Mouse (Mus musculus) heart, adult 8-10 months (tissue): ENCODE measurements around the gene Cdc37. TPM values are rescaled to one million over a fixed set of nuclear protein-coding genes. Genes with fewer than 3 reads are reported as not detected.
"Not testable (repeated sequence)": the region's sequence is repeated elsewhere in the genome, so short reads cannot be mapped to it uniquely, and the experiment has no call there.

Experiments
- DNase-seq: peaks from one replicate; pipeline ENCODE4 v3.0.0; 2022; ENCODE audit warnings: low spot score
- total RNA-seq, 4 experiments: library from RNA; stranded (reverse); gene quantifications; 2 replicates each; pipeline ENCODE4 v1.2.4; 2022

Gene Cdc37
- 100 to 1,000 TPM; 138 to 170 (median 157) TPM for total RNA-seq

GRCm38 (mm10) chr9:21149654-21150419 is at the start of gene Cdc37:
Gene Cdc37, minus strand, starts transcription at chr9:21149982.
- peak; percentile 90 for DNase-seq

DNA sequence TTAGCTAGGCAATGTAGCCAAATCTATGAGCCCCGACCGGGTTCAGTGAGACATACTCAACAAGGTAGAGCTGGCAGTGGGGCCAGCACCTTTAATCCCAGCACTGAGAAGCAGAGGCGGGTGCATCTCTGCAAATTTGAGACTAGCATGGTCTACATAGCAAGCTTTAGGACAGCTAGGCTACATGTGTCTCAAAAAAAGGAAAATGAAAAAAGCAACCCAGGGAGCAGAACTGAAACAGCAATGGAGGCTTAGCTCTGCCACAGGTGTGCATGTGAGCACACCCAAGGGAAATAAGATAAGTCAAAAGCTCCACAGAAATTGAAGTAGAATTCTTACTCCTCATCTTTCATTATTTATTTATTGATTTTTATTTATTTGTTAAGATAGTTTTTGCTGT is 49.2 kb upstream of the Cdc37 start:
- no peak for DNase-seq

GRCm38 (mm10) chr9:21197981-21198380 is 48.2 kb upstream of the Cdc37 start:
- no peak for DNase-seq

DNA sequence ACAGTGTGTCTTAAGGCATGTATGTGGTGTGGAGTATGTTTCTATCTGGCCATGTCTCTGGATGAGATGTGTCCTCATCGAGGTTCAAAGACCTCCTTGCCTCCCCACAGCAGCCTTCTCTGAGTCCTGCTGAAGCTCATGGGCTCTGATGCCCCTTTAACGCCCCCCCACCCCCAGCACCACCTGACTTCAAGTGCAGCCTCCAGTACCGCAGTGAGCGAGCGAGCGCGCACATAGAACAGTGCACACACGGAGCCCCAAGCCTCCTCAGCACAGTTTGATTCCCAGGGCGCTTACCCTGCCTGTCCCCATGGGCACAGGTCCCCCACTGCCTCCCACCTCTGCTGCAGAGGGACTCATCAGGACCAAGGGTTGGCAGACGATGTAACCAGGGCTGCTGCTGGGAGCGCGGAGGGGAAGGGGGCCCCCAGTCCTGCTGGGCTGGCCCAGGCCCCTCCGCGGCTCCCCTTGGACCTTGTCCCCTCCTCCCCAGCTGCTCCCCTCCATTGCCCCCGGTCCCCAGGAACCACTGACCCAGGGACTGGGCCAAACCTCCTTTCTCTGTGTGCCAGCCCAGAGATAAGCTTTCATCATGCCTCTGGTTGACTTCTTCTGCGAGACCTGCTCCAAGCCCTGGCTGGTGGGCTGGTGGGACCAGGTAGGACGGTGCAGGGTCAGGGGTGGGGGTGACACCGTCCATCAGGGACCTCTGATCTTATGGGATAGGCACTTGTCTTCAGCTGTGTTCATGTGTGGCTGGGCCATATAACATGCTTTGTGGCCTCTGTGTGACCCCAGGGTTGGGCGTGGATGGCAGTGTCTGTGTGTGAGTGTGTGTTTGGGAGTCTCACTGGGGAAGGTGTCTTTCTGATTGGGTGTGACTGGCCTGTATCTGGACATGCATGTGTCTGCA is 47.0 kb upstream of the Cdc37 start:
- DNase-seq = no peak

GRCm38 (mm10) chr9:21195736-21196505 is 46.1 kb upstream of the Cdc37 start:
- not testable (repeated sequence) for DNase-seq

GRCm38 (mm10) chr9:21194787-21195493 is 45.2 kb upstream of the Cdc37 start:
- DNase-seq = no peak

GRCm38 (mm10) chr9:21193786-21194185 is 44.0 kb upstream of the Cdc37 start:
- no peak for DNase-seq

- DNase-seq = no peak
Measured at GRCm38 (mm10) chr9:21190670-21191069, 40.9 kb upstream of the Cdc37 start.

DNA sequence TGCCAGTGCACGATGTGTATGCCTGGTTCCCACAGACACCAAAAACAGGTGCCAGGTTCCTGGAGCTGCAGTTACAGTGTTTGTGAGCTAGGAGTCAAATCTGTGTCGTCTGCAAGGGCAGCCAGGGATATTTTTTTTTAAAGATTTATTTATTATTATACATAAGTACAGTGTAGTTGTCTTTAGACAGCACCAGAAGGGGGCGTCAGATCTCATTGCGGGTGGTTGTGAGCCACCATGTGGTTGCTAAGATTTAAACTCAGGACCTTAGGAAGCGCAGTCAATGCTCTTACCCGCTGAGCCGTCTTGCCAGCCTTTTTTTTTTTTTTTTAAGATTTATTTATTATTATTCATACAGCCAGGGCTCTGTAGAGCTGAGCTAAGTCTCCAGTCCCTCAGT is 40.1 kb upstream of the Cdc37 start:
- DNase-seq = no peak

DNA sequence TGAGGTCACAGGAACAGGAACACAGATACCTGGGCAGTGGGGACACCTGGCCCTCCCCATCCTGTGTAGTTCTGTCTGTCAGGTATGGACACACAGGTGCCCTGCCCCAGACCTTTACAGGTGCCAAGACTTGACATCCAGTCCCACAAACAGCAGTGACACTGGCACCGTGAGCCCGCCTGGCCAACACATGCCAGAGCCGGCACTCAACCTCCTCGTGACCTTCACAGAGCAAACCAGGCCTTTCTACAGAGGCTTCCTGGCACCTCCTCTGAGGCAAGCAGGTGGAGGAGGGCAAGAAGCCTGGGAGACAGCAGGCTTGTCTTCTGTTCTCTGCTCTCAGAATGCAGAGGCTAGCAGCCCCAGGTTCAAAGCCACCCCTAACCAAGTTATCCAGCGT is 35.7 kb upstream of the Cdc37 start:
- DNase-seq = no peak

GRCm38 (mm10) chr9:21184733-21185132 is 35.0 kb upstream of the Cdc37 start:
- DNase-seq = peak; percentile 53

DNA sequence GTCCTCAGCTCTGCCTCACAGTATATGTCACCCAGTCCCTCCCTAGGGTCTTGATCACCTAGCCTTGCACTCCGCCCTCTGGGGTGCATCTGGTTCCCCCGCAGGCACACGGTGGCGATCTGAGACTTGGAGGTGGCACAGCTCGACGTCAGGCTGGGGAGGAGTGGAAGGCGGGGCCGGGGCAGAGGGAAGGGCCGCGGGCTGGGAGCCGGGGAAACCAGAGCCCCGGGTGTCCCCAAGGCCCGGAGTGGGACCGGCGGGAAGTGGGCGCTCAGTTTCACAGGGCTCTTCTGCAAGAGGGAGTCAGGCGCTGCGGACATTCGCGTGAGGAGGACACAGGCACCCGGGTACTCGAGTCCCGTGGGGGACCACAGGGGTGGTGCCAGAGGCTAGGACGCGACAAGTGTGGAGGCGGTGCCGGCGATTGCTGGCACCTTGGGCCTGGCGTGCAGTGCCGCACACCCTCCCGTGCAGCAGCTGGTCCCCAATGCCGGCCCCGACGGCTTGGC is 34.2 kb upstream of the Cdc37 start:
- DNase-seq = peak; percentile 49

DNA sequence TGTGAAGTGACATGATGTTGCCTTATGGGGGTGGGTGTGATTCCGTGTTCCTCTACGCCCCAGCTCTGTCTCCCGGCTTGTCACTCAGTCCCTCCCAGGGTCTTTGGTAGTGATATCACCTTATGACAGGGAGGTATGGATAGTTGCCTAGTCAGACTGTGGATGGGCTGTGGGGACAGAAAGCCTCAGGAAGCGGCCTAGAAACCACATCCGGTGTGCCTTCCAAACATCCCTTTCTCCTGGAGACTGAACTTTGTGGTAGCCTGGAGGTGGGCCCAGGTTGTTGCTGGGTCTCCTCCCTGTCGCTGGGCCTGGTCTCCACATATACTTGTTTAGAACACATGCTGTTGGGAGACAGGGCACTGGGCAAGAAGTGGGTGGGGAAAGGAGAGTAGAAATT is 33.6 kb upstream of the Cdc37 start:
- no peak for DNase-seq

DNA sequence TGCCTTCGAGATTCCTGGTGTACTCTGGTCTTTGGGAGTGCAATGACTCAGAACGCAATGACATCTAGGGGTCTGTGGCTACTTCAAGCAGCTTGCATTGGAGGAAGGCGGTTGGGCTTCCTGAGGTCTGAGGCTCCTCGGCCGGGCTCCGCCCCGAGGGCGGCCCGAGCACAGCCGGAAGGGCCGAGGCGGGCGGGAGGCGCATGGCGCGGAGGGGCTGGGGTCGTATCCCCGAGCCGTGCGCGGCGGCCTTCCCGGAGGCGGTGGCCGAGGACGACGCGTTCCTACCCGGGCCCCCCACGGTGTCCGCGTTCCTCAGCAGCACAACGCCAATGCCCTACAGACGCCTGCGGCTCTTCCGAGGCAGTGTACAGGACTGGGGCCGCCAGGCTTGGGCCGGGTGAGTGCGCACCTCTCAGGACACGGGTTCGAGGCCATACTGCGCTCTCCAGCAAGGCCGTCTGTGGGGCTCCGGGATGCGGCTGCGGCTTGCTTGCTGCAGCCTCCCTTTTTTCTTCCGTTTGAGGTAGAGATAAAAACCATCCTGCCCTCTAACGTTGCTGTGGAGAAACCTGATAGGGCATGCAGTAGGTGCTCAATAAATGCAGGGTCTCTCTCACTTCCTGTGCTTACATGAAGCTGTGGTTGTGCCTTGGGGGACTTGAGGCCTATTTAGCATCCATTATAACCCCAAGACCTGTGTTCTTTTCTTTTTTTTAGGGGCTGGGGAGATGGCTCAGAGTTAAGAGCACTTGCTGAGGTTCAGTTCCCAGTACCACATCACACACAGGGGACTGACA is 31.8 kb upstream of the Cdc37 start:
- DNase-seq = no peak

GRCm38 (mm10) chr9:21180841-21181240 is 31.1 kb upstream of the Cdc37 start:
- no peak for DNase-seq

- no peak for DNase-seq
Measured at GRCm38 (mm10) chr9:21180402-21180801, 30.6 kb upstream of the Cdc37 start.

DNA sequence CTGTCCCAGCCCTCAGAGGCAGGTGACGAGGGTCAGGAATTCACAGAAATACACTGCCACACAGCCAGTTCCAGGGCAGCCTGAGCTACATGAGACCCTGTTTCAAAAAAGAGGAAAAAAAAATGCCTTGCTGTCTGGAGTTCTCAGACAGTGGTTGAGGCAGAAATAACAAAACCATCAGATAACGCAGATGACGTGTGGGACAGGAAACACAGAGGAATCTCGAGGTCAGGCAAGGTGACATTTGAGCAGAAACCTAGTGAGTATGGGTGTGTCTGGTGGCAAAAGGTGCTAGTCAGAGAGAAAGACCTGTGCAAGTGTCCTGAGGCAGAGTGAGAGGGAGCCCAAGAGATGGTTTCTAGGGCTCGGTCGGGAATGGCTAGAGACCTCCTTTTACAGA is 22.6 kb upstream of the Cdc37 start:
- DNase-seq = no peak

GRCm38 (mm10) chr9:21169157-21169556 is 19.4 kb upstream of the Cdc37 start:
- no peak for DNase-seq

DNA sequence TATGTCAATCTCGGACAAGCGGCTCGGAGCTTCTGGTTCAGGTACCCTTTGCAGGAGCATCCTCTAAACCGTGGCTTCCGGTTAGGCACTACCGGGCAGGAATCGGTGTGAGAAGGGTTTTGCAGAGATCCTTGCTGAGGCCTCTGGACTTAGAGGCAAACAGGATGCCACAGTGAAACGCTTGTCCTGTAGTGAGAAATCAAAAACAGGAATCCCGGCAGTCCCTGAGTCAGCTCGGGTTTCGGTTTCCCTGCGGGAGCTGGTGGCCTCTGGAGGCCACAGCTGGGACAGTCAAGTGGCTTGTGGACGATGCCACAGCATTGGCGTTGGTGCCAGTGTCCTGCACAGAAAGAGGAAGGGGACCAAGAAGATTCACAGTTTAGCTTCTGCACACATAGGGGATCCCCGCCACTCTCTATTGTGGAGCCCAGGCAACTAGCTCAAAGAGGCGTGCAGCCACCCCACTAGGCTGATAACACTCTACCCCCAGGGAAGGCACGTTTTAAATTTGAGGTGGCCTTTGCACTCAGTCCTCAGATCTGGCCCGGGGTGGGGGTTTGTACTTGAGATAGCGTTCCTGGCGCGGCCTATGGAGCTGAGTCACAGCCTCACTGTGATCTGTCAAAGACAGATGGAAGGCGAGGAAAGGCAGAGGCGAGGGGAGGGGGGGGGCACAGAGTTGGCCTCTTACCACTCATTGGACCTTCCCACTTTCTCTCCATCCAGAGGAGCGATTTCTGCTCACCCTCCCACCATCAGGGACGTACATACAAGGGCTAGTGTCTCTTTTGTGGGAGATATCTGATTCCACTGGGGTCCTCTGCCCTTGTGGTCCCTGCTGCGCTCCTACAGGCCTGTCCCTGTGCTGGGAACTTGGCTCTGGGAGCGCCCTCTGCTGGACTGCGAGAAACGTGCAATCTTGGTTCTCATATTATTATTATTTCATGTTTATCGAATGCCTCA is 18.7 kb upstream of the Cdc37 start:
- DNase-seq = peak; percentile 78
